Mouse (Mus musculus) cortical plate, adult 2 months (tissue): ENCODE measurements around the gene Tcf3. TPM values are rescaled to one million over a fixed set of nuclear protein-coding genes. Genes with fewer than 3 reads are reported as not detected.

Source experiments
- H3K27ac ChIP-seq: fragments of 200-500 bp; 2 replicates; pipeline ENCODE4 v1.5.1; 2012; ENCODE audit warnings: low read length, control low read depth, inconsistent platforms; ENCODE audit not compliant: insufficient read depth
- H3K4me1 ChIP-seq: fragments of 200-500 bp; 2 replicates; pipeline ENCODE4 v1.6.1; 2011; ENCODE audit warnings: low read length; ENCODE audit not compliant: control insufficient read depth, insufficient read depth
- H3K4me3 ChIP-seq: fragments of 200-500 bp; 2 replicates; pipeline ENCODE4 v1.5.1; 2011; ENCODE audit warnings: mild to moderate bottlenecking, low read length, control low read depth; ENCODE audit not compliant: insufficient read depth
- CTCF ChIP-seq: fragments of 200-500 bp; IDR thresholded peaks from 2 replicates; pipeline ENCODE4 v1.5.1; 2011; ENCODE audit warnings: mild to moderate bottlenecking, control low read depth, low read length; ENCODE audit not compliant: insufficient read depth; ENCODE audit errors: extremely low read depth
- POLR2A ChIP-seq: fragments of 200-500 bp; IDR thresholded peaks from 2 replicates; pipeline ENCODE4 v1.6.1; 2011; ENCODE audit warnings: mild to moderate bottlenecking, low read length, control low read depth; ENCODE audit not compliant: insufficient read depth; ENCODE audit errors: extremely low read depth
- polyA plus RNA-seq: library from polyadenylated mRNA; depleted of rRNA; stranded (reverse); fragments of >200 nt; gene quantifications from 2 replicates; pipeline ENCODE4 v1.2.3, GENCODE M21; 2012

The Tcf3 gene
- polyA plus RNA-seq, 1 experiment, result 25.5 TPM

- H3K4me3 ChIP-seq, result no peak overlapping the region
- no peak overlapping the region for H3K27ac ChIP-seq
- peaks cover 4% of the 10 kb centered on the region; the same call in 1 of the 2 replicates for H3K4me1 ChIP-seq
- no peak for TF ChIP-seq CTCF
Observed at GRCm38 (mm10) chr10:80431570-80432386, 1.7 kb downstream of the Tcf3 start.

GRCm38 (mm10) chr10:80430375-80430980 is 3.0 kb downstream of the Tcf3 start:
- TF ChIP-seq POLR2A, result no peak
- TF ChIP-seq CTCF, result no peak

GRCm38 (mm10) chr10:80429800-80430199 is 3.6 kb downstream of the Tcf3 start:
- Histone ChIP-seq H3K27ac (no peak overlapping the region), H3K4me3 (no peak overlapping the region), H3K4me1 (peaks cover 4% of the 10 kb centered on the region; the same call in 1 of the 2 replicates)
- TF ChIP-seq CTCF (no peak), POLR2A (no peak)

More at GRCm38 (mm10) chr10:80430375-80430980, 3.0 kb downstream of the Tcf3 start:
- Histone ChIP-seq H3K27ac (no peak overlapping the region), H3K4me3 (no peak overlapping the region), H3K4me1 (peaks cover 4% of the 10 kb centered on the region; the same call in 1 of the 2 replicates)

GRCm38 (mm10) chr10:80425041-80425440 is 8.4 kb downstream of the Tcf3 start:
- no peaks in the 10 kb centered on the region for H3K4me1 ChIP-seq
- H3K27ac ChIP-seq, result no peak overlapping the region
- no peak overlapping the region for H3K4me3 ChIP-seq
- TF ChIP-seq CTCF, result no peak
- no peak for TF ChIP-seq POLR2A

- no peak overlapping the region for H3K4me3 ChIP-seq
- H3K4me1 ChIP-seq, result no peaks in the 10 kb centered on the region
- TF ChIP-seq CTCF, result no peak
- no peak for TF ChIP-seq POLR2A
- no peak overlapping the region for H3K27ac ChIP-seq
Observed at GRCm38 (mm10) chr10:80423562-80423961, 9.9 kb downstream of the Tcf3 start.

GRCm38 (mm10) chr10:80421651-80422472 is 11.6 kb downstream of the Tcf3 start:
- no peak for TF ChIP-seq CTCF
- TF ChIP-seq POLR2A, result no peak

GRCm38 (mm10) chr10:80421208-80421607 is 12.2 kb downstream of the Tcf3 start:
- no peak overlapping the region for H3K27ac ChIP-seq
- H3K4me1 ChIP-seq, result no peaks in the 10 kb centered on the region
- H3K4me3 ChIP-seq, result no peak overlapping the region
- TF ChIP-seq CTCF (no peak), POLR2A (no peak)

More at GRCm38 (mm10) chr10:80421651-80422472, 11.6 kb downstream of the Tcf3 start:
- Histone ChIP-seq H3K4me3 (no peak overlapping the region), H3K27ac (no peak overlapping the region), H3K4me1 (no peaks in the 10 kb centered on the region)

GRCm38 (mm10) chr10:80420729-80421128 is 12.7 kb downstream of the Tcf3 start:
- no peak overlapping the region for H3K27ac ChIP-seq
- no peaks in the 10 kb centered on the region for H3K4me1 ChIP-seq
- TF ChIP-seq POLR2A, result no peak
- TF ChIP-seq CTCF, result no peak
- H3K4me3 ChIP-seq, result no peak overlapping the region

GRCm38 (mm10) chr10:80419419-80419818 is 14.0 kb downstream of the Tcf3 start:
- H3K27ac ChIP-seq, result no peak overlapping the region
- H3K4me1 ChIP-seq, result no peaks in the 10 kb centered on the region
- no peak overlapping the region for H3K4me3 ChIP-seq
- TF ChIP-seq CTCF (no peak), POLR2A (no peak)
